Mouse (Mus musculus) liver (tissue): ENCODE measurements around the gene Mdc1.

Source experiments
- DNase-seq: peaks from one replicate; pipeline ENCODE4 v3.0.0-alpha.2; 2020; ENCODE audit warnings: mixed read lengths

Gene Mdc1

GRCm38 (mm10) chr17:35859371-35859770 lies 18.1 kb downstream of the Mdc1 start:
- DNase-seq: no peak

GRCm38 (mm10) chr17:35859835-35860234 lies 18.5 kb downstream of the Mdc1 start:
- DNase-seq: no peak

GRCm38 (mm10) chr17:35860831-35861197 lies 19.5 kb downstream of the Mdc1 start:
- no peak for DNase-seq

- DNase-seq: peak; percentile 89
Observed at GRCm38 (mm10) chr17:35861198-35861857, 20.0 kb downstream of the Mdc1 start, which contains the start of gene Nrm. TSS of gene Nrm (plus strand) at chr17:35861318.

GRCm38 (mm10) chr17:35864832-35865353 lies 23.6 kb downstream of the Mdc1 start:
- DNase-seq: no peak

- peak; percentile 67 for DNase-seq
Observed at GRCm38 (mm10) chr17:35865481-35866280, 24.4 kb downstream of the Mdc1 start, which contains the start of gene Ppp1r18. TSS of gene Ppp1r18 (plus strand) at chr17:35865593.

GRCm38 (mm10) chr17:35866281-35866831 lies 25.0 kb downstream of the Mdc1 start:
- peak; percentile 61 for DNase-seq

GRCm38 (mm10) chr17:35866911-35867890 lies 25.9 kb downstream of the Mdc1 start:
- peak; percentile 40 for DNase-seq

- DNase-seq: peak; percentile 26
Observed at GRCm38 (mm10) chr17:35868165-35868820, 27.0 kb downstream of the Mdc1 start.

- DNase-seq: no peak
Observed at GRCm38 (mm10) chr17:35868961-35869345, 27.6 kb downstream of the Mdc1 start.

- DNase-seq: peak; percentile 57
Observed at GRCm38 (mm10) chr17:35869346-35870067, 28.2 kb downstream of the Mdc1 start.

- peak; percentile 62 for DNase-seq
Observed at GRCm38 (mm10) chr17:35870151-35870883, 29.0 kb downstream of the Mdc1 start.

GRCm38 (mm10) chr17:35870884-35871696 lies 29.8 kb downstream of the Mdc1 start:
- DNase-seq: peak; percentile 45

GRCm38 (mm10) chr17:35873774-35874519 lies 32.6 kb downstream of the Mdc1 start:
- peak; percentile 90 for DNase-seq

GRCm38 (mm10) chr17:35874721-35875120 lies 33.4 kb downstream of the Mdc1 start:
- no peak for DNase-seq

GRCm38 (mm10) chr17:35879245-35880057 lies 38.1 kb downstream of the Mdc1 start, which contains the start of gene Dhx16:
TSS of gene Dhx16 (plus strand) at chr17:35879819.
- DNase-seq: peak; percentile 95

GRCm38 (mm10) chr17:35882924-35883323 lies 41.6 kb downstream of the Mdc1 start:
- no peak for DNase-seq

- DNase-seq: no peak
Observed at GRCm38 (mm10) chr17:35883777-35884176, 42.5 kb downstream of the Mdc1 start.
